Mouse (Mus musculus): ENCODE measurements around the gene Ppef1. TPM values are rescaled to one million over a fixed set of nuclear protein-coding genes. Genes with fewer than 3 reads are reported as not detected.
"Not testable (repeated sequence)": the region's sequence is repeated elsewhere in the genome, so short reads cannot be mapped to it uniquely, and the experiment has no call there.

The Ppef1 gene
- total RNA-seq (2015) (0.25 TPM in 2 replicates), total RNA-seq (2017) (0.51 TPM in 1 of 2 replicates, not detected in the other)

- no peak for ATAC-seq (ENCODE audit: poor library complexity, severe bottlenecking)
Observed at GRCm38 (mm10) chrX:160735650-160736049, at the start of gene Ppef1. Gene Ppef1, minus strand, starts transcription at chrX:160735765.

GRCm38 (mm10) chrX:160782276-160782675 is 46.7 kb upstream of the Ppef1 start:
- ATAC-seq (ENCODE audit: poor library complexity, severe bottlenecking): no peak

GRCm38 (mm10) chrX:160773033-160773432 is 37.5 kb upstream of the Ppef1 start:
- ATAC-seq (ENCODE audit: poor library complexity, severe bottlenecking): no peak

- ATAC-seq (ENCODE audit: poor library complexity, severe bottlenecking): not testable (repeated sequence)
Observed at GRCm38 (mm10) chrX:160769622-160770021, 34.1 kb upstream of the Ppef1 start.

- no peak for ATAC-seq (ENCODE audit: poor library complexity, severe bottlenecking)
Observed at GRCm38 (mm10) chrX:160767713-160768112, 32.1 kb upstream of the Ppef1 start, which contains the start of gene Rs1. Gene Rs1, plus strand, starts transcription at chrX:160768013.

- peak; percentile 66 for ATAC-seq (ENCODE audit: poor library complexity, severe bottlenecking)
Observed at GRCm38 (mm10) chrX:160766233-160766616, 30.7 kb upstream of the Ppef1 start.

- ATAC-seq (ENCODE audit: poor library complexity, severe bottlenecking): peak; percentile 94
Observed at GRCm38 (mm10) chrX:160765389-160766232, 30.0 kb upstream of the Ppef1 start.

GRCm38 (mm10) chrX:160750808-160751207 is 15.2 kb upstream of the Ppef1 start:
- ATAC-seq (ENCODE audit: poor library complexity, severe bottlenecking): no peak

- ATAC-seq (ENCODE audit: poor library complexity, severe bottlenecking): no peak
Observed at GRCm38 (mm10) chrX:160748653-160749052, 13.1 kb upstream of the Ppef1 start.

- no peak for ATAC-seq (ENCODE audit: poor library complexity, severe bottlenecking)
Observed at GRCm38 (mm10) chrX:160745399-160745798, 9.8 kb upstream of the Ppef1 start.

GRCm38 (mm10) chrX:160699171-160699570 is 36.4 kb downstream of the Ppef1 start:
- no peak for ATAC-seq (ENCODE audit: poor library complexity, severe bottlenecking)

- ATAC-seq (ENCODE audit: poor library complexity, severe bottlenecking): no peak
Observed at GRCm38 (mm10) chrX:160691559-160691958, 44.0 kb downstream of the Ppef1 start.

GRCm38 (mm10) chrX:160690094-160690493 is 45.5 kb downstream of the Ppef1 start:
- ATAC-seq (ENCODE audit: poor library complexity, severe bottlenecking): no peak

GRCm38 (mm10) chrX:160669992-160670391 is 65.6 kb downstream of the Ppef1 start:
- ATAC-seq (ENCODE audit: poor library complexity, severe bottlenecking): no peak

- ATAC-seq (ENCODE audit: poor library complexity, severe bottlenecking): no peak
Observed at GRCm38 (mm10) chrX:160610882-160611644, 124.5 kb downstream of the Ppef1 start.

GRCm38 (mm10) chrX:160610482-160610881 is 125.1 kb downstream of the Ppef1 start:
- no peak for ATAC-seq (ENCODE audit: poor library complexity, severe bottlenecking)

- peak; percentile 67 for ATAC-seq (ENCODE audit: poor library complexity, severe bottlenecking)
Observed at GRCm38 (mm10) chrX:160609849-160610248, 125.7 kb downstream of the Ppef1 start.

GRCm38 (mm10) chrX:160603981-160604541 is 131.5 kb downstream of the Ppef1 start:
- ATAC-seq (ENCODE audit: poor library complexity, severe bottlenecking): no peak

- no peak for ATAC-seq (ENCODE audit: poor library complexity, severe bottlenecking)
Observed at GRCm38 (mm10) chrX:160603316-160603715, 132.2 kb downstream of the Ppef1 start.

- ATAC-seq (ENCODE audit: poor library complexity, severe bottlenecking): no peak
Observed at GRCm38 (mm10) chrX:160602770-160603169, 132.8 kb downstream of the Ppef1 start.

- no peak for ATAC-seq (ENCODE audit: poor library complexity, severe bottlenecking)
Observed at GRCm38 (mm10) chrX:160601053-160601452, 134.5 kb downstream of the Ppef1 start.

Data from megakaryocyte, adult 5-6 weeks (primary cell).